Mouse (Mus musculus): ENCODE measurements around the gene Neurl4. TPM values are rescaled to one million over a fixed set of nuclear protein-coding genes. Genes with fewer than 3 reads are reported as not detected.
"Not testable (repeated sequence)": the region's sequence is repeated elsewhere in the genome, so short reads cannot be mapped to it uniquely, and the experiment has no call there.

The Neurl4 gene
- 10 to 100 TPM; 45.9 to 53.3 TPM for total RNA-seq (2021)
- long read RNA-seq, experiment 1, partial matches to known transcripts, result 19 of 22 reads
- long read RNA-seq, experiment 1, other reads (novel, unspliced or antisense), result 3 of 22 reads
- long read RNA-seq, experiment 2, full-length matches to known transcripts, result 4 of 38 reads
- long read RNA-seq, experiment 2, partial matches to known transcripts, result 11 of 38 reads
- long read RNA-seq, experiment 2, other reads (novel, unspliced or antisense), result 23 of 38 reads

DNA sequence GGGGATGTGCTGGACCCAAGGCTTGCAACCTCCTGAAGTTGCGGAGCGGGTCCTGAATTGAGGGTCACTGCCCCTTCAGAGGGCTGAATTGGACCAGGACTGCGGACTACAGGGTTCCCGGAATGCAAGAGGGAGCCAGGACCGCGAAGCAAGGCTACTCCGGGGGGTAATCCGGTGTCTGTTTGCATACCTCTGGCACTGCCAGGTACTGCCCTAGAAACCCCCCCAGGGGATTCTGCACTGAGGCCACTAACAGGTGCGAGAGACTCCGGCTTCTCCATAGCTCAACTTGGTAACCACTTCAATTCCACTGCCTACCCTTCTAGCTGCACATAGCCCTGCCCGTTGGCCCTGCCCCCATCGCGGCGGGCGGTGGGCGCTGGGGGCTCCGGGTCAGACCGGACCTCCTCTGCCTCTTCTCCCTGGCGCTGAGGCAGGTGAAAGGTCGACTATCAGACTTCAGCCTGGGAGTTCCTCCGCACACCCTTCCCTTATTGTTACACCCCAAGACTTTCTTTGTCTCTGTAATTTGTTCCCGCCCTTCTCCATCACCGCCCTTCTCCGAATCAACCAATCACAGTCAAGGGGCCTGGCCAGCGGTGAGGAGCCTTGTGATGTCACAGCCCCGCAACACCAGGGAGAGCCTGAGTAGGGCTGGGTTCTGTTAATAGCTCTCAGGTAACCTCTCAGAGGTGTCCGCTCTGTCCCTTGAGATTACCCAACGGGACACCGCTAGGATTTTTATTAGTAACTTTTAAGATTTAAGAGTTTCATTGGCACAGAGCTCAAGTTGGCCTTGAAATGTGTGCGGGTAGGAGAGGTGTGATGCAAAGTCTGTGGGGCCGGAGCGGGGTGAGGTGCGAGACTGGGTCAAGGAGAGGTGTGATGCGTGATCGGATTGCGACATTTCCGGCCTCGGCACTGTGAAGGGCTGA lies at the start of gene Neurl4, which contains the start of gene 2810408A11Rik:
TSS of gene Neurl4 (plus strand) at position 602 of the 935 bp plus-strand sequence.
TSS of gene 2810408A11Rik (minus strand) at position 517 of the 935 bp plus-strand sequence.
- peak; percentile 47 to 78 for DNase-seq (ENCODE audit: low spot score in 2 of 2)

GRCm38 (mm10) chr11:69853994-69854393 lies 46.9 kb upstream of the Neurl4 start:
- no peak for DNase-seq (ENCODE audit: low spot score in 2 of 2)

DNA sequence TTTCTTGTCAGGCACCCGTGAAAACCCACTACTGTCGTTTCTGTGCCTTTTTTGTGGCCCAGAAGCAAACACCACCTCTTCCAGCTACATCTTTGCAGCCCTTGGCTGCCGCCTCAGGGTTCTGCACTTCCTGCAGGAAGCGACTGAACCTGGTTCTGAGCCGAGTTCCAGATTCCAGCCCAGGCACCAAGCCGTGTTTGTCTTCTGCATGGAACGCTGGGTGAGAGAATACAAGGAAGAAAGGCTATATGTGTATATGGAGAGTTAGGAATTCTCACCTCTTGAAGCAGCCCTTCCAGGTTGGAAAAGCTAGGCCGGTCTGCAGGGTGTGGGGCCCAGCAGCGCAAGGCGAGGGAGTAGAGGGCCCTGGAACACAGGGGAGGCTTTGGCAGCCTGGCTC lies 46.2 kb upstream of the Neurl4 start:
- DNase-seq (ENCODE audit: low spot score in 2 of 2), result no peak

- DNase-seq (ENCODE audit: low spot score in 2 of 2), result no peak
Observed at GRCm38 (mm10) chr11:69855347-69855746, 45.5 kb upstream of the Neurl4 start.

- no peak for DNase-seq (ENCODE audit: low spot score in 2 of 2)
Observed at GRCm38 (mm10) chr11:69858113-69858998, 42.5 kb upstream of the Neurl4 start, which contains the start of gene Tnk1. Gene Tnk1, minus strand, starts transcription at chr11:69858730.

GRCm38 (mm10) chr11:69863729-69864128 lies 37.1 kb upstream of the Neurl4 start:
- not testable (repeated sequence) for DNase-seq (ENCODE audit: low spot score in 2 of 2)

GRCm38 (mm10) chr11:69864138-69864860 lies 36.6 kb upstream of the Neurl4 start:
- DNase-seq (ENCODE audit: low spot score in 2 of 2), result no peak

DNA sequence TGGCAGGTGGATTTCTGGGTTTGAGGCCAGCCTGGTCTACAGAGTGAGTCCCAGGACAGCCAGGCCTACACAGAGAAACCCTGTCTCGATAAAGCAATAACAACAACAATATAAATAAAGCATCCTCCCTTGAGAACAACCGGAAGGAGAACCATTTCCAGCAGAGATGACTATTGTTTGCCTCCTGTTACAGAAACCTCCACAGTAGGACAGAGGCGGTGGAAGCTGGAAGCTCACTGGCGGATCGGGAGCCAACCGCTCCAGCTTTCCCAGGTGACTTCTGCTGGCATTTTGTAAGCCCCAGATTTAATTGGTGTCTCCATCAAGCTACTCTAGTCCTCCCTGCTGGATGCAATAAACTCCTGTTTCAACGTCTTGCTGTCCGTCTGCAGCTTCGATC lies 35.3 kb upstream of the Neurl4 start:
- DNase-seq (ENCODE audit: low spot score in 2 of 2), result no peak

DNA sequence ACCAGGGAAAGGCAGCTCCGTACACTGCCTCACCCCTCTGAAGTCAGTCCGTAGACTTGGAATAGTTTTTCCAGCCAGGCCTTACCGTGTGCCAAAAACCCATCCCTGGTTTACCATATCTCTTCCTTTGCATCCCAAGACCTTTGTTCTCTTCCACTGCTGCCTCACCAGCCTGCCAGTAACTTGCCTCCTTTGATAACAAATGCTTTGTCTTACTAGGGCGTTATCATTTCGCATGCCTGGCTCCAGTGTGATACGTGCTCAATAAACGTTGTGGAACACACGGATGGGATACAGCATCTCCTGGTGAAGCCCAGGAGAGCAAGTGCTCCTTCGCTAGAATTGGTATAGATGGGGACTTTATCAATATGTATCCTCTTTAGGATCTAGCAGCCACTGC lies 33.5 kb upstream of the Neurl4 start:
- DNase-seq (ENCODE audit: low spot score in 2 of 2), result no peak

DNA sequence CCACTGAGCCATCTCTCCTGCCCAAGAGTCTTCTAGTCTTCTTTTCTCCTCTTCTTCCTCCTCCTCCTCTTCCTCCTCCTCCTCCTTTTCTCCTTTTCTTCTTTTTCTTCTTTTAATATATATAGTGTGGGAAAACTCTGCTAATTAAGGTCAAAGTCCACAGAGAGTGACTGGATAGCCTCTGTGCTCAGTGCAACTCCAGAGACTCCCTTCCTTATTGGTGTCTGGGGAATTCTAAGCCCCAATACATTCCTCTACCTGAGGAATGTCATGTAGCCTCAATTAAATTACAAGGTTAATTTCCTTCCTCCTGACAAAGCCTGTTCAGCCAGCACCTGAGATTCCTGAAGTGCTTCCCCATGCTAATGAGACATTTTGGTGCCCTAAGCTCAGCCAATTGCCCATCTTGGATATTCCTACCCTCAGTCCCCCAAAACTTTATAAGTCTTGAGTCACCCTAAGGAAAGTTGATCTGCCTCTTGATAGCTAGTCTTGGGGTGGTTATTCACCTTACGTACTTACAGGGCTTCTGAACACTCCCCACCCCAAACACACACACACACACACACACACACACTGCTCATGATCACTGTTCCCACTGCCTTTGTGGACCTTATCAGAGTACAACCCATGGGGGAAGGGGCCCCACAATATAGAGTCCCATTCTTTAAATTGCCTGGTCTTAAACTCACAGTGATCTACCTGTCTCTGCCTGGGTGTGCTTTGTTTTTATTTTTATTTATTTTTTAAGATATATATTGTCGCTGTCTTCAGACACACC lies 30.4 kb upstream of the Neurl4 start:
- DNase-seq (ENCODE audit: low spot score in 2 of 2), result no peak

GRCm38 (mm10) chr11:69871822-69872221 lies 29.1 kb upstream of the Neurl4 start:
- no peak for DNase-seq (ENCODE audit: low spot score in 2 of 2)

GRCm38 (mm10) chr11:69872451-69872850 lies 28.4 kb upstream of the Neurl4 start:
- no peak for DNase-seq (ENCODE audit: low spot score in 2 of 2)

DNA sequence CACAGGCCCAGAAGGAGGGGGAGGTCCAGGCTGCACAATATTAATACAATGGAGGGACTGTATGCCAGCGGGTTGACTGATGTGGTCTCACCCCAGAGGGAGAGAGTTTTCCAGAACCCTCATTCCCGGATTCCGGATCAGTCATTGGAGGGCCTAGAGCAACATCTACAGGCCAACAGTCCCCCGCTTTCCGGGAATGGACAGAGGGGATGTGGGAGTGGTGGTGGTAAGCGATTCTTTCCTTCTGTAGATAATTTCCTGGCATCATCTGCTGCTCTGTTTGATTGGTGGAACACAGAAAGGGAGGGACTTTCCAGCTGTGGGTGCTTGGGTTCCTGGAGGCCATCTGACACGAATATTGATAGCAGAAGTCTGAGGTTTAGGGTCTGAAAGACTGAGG lies 24.7 kb upstream of the Neurl4 start:
- DNase-seq (ENCODE audit: low spot score in 2 of 2), result no peak

DNA sequence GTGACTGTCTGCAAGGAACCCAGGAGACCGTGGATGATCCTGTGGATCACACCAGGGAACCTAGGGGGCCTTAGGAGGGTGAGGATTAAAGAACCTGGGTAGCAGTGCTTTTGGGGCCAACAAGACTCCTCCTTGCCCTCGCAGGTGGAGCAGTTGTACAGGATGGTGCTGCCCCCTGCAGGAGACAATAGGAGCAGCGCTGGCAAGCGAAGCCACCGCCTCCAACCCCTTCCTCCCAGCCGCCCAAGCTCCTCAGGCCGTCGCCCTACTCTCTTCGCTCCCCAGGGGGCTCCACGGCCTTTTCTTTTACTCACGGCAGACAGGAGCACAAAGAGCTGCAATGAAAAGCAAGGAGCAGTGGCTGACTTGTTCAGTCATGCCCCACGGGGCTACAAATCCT lies 24.0 kb upstream of the Neurl4 start:
- DNase-seq (ENCODE audit: low spot score in 2 of 2), result peak; percentile 73 to 79

GRCm38 (mm10) chr11:69877878-69878277 lies 23.0 kb upstream of the Neurl4 start, which contains the start of gene Tmem95:
Gene Tmem95, minus strand, starts transcription at chr11:69878018.
- no peak for DNase-seq (ENCODE audit: low spot score in 2 of 2)

DNA sequence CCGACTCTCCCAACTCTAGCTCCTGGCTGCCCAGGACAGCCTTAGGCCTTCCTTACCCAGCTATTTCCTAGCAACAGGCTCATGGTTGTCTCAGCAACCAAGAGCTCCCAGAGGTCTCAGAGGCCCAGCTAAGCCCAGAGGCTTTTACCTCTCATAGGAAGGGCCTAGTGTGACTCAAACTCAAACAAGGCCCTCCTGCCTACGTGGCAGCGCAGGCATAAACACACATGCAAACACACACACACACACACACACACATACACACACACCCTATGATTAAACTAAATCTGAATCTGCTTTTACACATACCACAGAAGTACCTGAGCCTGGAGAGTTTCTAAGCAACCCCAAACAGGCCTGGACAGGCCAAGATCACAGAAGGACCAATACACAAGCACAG lies 22.5 kb upstream of the Neurl4 start:
- no peak for DNase-seq (ENCODE audit: low spot score in 2 of 2)

GRCm38 (mm10) chr11:69878952-69879351 lies 21.9 kb upstream of the Neurl4 start:
- DNase-seq (ENCODE audit: low spot score in 2 of 2), result no peak

- DNase-seq (ENCODE audit: low spot score in 2 of 2), result no peak
Observed at GRCm38 (mm10) chr11:69879711-69880110, 21.2 kb upstream of the Neurl4 start.

GRCm38 (mm10) chr11:69880506-69880852 lies 20.4 kb upstream of the Neurl4 start:
- DNase-seq (ENCODE audit: low spot score in 2 of 2), result peak; percentile 40 to 57
